Mouse (Mus musculus): ENCODE measurements at regions not wholly inside any gene's neighbourhood (a gene's known extent, or its start where the extent isn't known, plus 50 kb on each side); places are given as distances from the start of the nearest gene placed in this dataset.
"Not testable (repeated sequence)": the region's sequence is repeated elsewhere in the genome, so short reads cannot be mapped to it uniquely, and the experiment has no call there.

GRCm38 (mm10) chr5:148657936-148658640 lies 105.5 kb upstream of the Ubl3 start:
- Histone ChIP-seq H3K4me2 (replicated peaks) (no peak overlapping the region), H3K27me3 (no peaks in the 10 kb centered on the region), H3K27ac (no peak overlapping the region), H3K4me1 (peaks cover 6% of the 10 kb centered on the region; the same call in 1 of the 2 replicates), H3K4me3 (no peak overlapping the region), H3K9me3 (replicated peaks) (0 out of 2 replicates have a peak, but pooled peaks cover 8% of the 10 kb centered on the region), H3K9ac (no peak overlapping the region), H3K36me3 (no peaks in the 10 kb centered on the region)
- no peak for ATAC-seq (ENCODE audit: low FRiP score)
- 79% methylated on average over 4 of the region's 4 CpGs for WGBS

GRCm38 (mm10) chr5:148652525-148653243 lies 100.1 kb upstream of the Ubl3 start:
- Histone ChIP-seq H3K9ac (no peak overlapping the region), H3K4me2 (replicated peaks) (no peak overlapping the region), H3K27ac (no peak overlapping the region), H3K9me3 (replicated peaks) (no peaks in the 10 kb centered on the region), H3K36me3 (no peaks in the 10 kb centered on the region), H3K4me3 (no peak overlapping the region), H3K4me1 (no peaks in the 10 kb centered on the region; the same call in 1 of the 2 replicates), H3K27me3 (no peaks in the 10 kb centered on the region)
- ATAC-seq (ENCODE audit: low FRiP score) = no peak
- WGBS = 50% methylated on average over 7 of the region's 7 CpGs

GRCm38 (mm10) chr5:148651736-148652135 lies 99.1 kb upstream of the Ubl3 start:
- 54% methylated on average over 4 of the region's 4 CpGs for WGBS
- no peaks in the 10 kb centered on the region for H3K27me3 ChIP-seq
- H3K27ac ChIP-seq = no peak overlapping the region
- no peaks in the 10 kb centered on the region; the same call in 1 of the 2 replicates for H3K4me1 ChIP-seq
- no peaks in the 10 kb centered on the region for H3K9me3 ChIP-seq (replicated peaks)
- no peak overlapping the region for H3K4me2 ChIP-seq (replicated peaks)
- H3K36me3 ChIP-seq = no peaks in the 10 kb centered on the region
- no peak for ATAC-seq (ENCODE audit: low FRiP score)
- no peak overlapping the region for H3K9ac ChIP-seq
- H3K4me3 ChIP-seq = no peak overlapping the region

GRCm38 (mm10) chr5:148649573-148649972 lies 97.0 kb upstream of the Ubl3 start:
- not testable (repeated sequence) for ATAC-seq (ENCODE audit: low FRiP score); H3K9ac ChIP-seq

GRCm38 (mm10) chr5:148649123-148649522 lies 96.5 kb upstream of the Ubl3 start:
- Histone ChIP-seq H3K9ac (no peak overlapping the region), H3K4me2 (replicated peaks) (no peak overlapping the region), H3K36me3 (no peaks in the 10 kb centered on the region), H3K4me1 (no peaks in the 10 kb centered on the region; the same call in 1 of the 2 replicates), H3K27me3 (no peaks in the 10 kb centered on the region), H3K9me3 (replicated peaks) (no peaks in the 10 kb centered on the region), H3K27ac (no peak overlapping the region), H3K4me3 (no peak overlapping the region)
- 81% methylated on average over 9 of the region's 9 CpGs for WGBS
- no peak for ATAC-seq (ENCODE audit: low FRiP score)

More at GRCm38 (mm10) chr5:148649573-148649972, 97.0 kb upstream of the Ubl3 start:
- not testable (repeated sequence) for H3K27me3 ChIP-seq; H3K36me3 ChIP-seq; H3K4me3 ChIP-seq; H3K4me2 ChIP-seq (replicated peaks); H3K4me1 ChIP-seq; H3K27ac ChIP-seq; H3K9me3 ChIP-seq (replicated peaks)
- WGBS = 98% methylated on average over 7 of the region's 7 CpGs

GRCm38 (mm10) chr5:148647644-148648043 lies 95.1 kb upstream of the Ubl3 start:
- no peak for ATAC-seq (ENCODE audit: low FRiP score)
- no peak overlapping the region for H3K9ac ChIP-seq
- H3K4me2 ChIP-seq (replicated peaks) = no peak overlapping the region
- H3K4me3 ChIP-seq = no peak overlapping the region
- no peak overlapping the region for H3K27ac ChIP-seq
- H3K4me1 ChIP-seq = no peaks in the 10 kb centered on the region
- H3K9me3 ChIP-seq (replicated peaks) = no peaks in the 10 kb centered on the region
- 76% methylated on average over 2 of the region's 2 CpGs for WGBS
- H3K27me3 ChIP-seq = no peaks in the 10 kb centered on the region
- H3K36me3 ChIP-seq = no peaks in the 10 kb centered on the region

- H3K27me3 ChIP-seq = no peaks in the 10 kb centered on the region
- H3K4me2 ChIP-seq (replicated peaks) = no peak overlapping the region
- H3K27ac ChIP-seq = no peak overlapping the region
- no peak for ATAC-seq (ENCODE audit: low FRiP score)
- no peaks in the 10 kb centered on the region for H3K9me3 ChIP-seq (replicated peaks)
- no peak overlapping the region for H3K4me3 ChIP-seq
- WGBS = 62% methylated on average over 4 of the region's 4 CpGs
- H3K9ac ChIP-seq = no peak overlapping the region
- no peaks in the 10 kb centered on the region for H3K4me1 ChIP-seq
- no peaks in the 10 kb centered on the region for H3K36me3 ChIP-seq
Measured at GRCm38 (mm10) chr5:148645772-148646171, 93.2 kb upstream of the Ubl3 start.

- ATAC-seq (ENCODE audit: low FRiP score) = no peak
- Histone ChIP-seq H3K36me3 (no peaks in the 10 kb centered on the region), H3K27me3 (no peaks in the 10 kb centered on the region), H3K9me3 (replicated peaks) (no peaks in the 10 kb centered on the region), H3K4me1 (no peaks in the 10 kb centered on the region), H3K9ac (no peak overlapping the region), H3K4me3 (no peak overlapping the region), H3K4me2 (replicated peaks) (no peak overlapping the region), H3K27ac (no peak overlapping the region)
- WGBS = 85% methylated on average over 10 of the region's 10 CpGs
Measured at GRCm38 (mm10) chr5:148645191-148645681, 92.6 kb upstream of the Ubl3 start.

GRCm38 (mm10) chr5:148644345-148644744 lies 91.8 kb upstream of the Ubl3 start:
- no peak overlapping the region for H3K4me2 ChIP-seq (replicated peaks)
- H3K27ac ChIP-seq = no peak overlapping the region
- no peak overlapping the region for H3K4me3 ChIP-seq
- ATAC-seq (ENCODE audit: low FRiP score) = no peak
- WGBS = 90% methylated on average over 7 of the region's 7 CpGs
- no peaks in the 10 kb centered on the region for H3K36me3 ChIP-seq
- no peaks in the 10 kb centered on the region for H3K27me3 ChIP-seq
- H3K4me1 ChIP-seq = no peaks in the 10 kb centered on the region
- no peak overlapping the region for H3K9ac ChIP-seq
- no peaks in the 10 kb centered on the region for H3K9me3 ChIP-seq (replicated peaks)

GRCm38 (mm10) chr5:148641652-148642395 lies 89.2 kb upstream of the Ubl3 start:
- no peaks in the 10 kb centered on the region for H3K9me3 ChIP-seq (replicated peaks)
- H3K27me3 ChIP-seq = no peaks in the 10 kb centered on the region
- no peaks in the 10 kb centered on the region for H3K4me1 ChIP-seq
- no peak overlapping the region for H3K4me2 ChIP-seq (replicated peaks)
- ATAC-seq (ENCODE audit: low FRiP score) = no peak
- WGBS = 45% methylated on average over 15 of the region's 15 CpGs
- no peak overlapping the region for H3K4me3 ChIP-seq
- H3K36me3 ChIP-seq = no peaks in the 10 kb centered on the region
- H3K9ac ChIP-seq = no peak overlapping the region
- no peak overlapping the region for H3K27ac ChIP-seq

GRCm38 (mm10) chr5:148640523-148640922 lies 87.9 kb upstream of the Ubl3 start:
- ATAC-seq (ENCODE audit: low FRiP score) = no peak

GRCm38 (mm10) chr5:148634919-148635356 lies 82.3 kb upstream of the Ubl3 start:
- no peak for ATAC-seq (ENCODE audit: low FRiP score)
- H3K4me1 ChIP-seq = peaks cover 19% of the 10 kb centered on the region
- H3K9me3 ChIP-seq (replicated peaks) = no peaks in the 10 kb centered on the region
- no peak overlapping the region for H3K4me2 ChIP-seq (replicated peaks)
- 70% methylated on average over 11 of the region's 11 CpGs for WGBS
- no peak overlapping the region for H3K27ac ChIP-seq
- H3K36me3 ChIP-seq = no peaks in the 10 kb centered on the region
- H3K9ac ChIP-seq = no peak overlapping the region
- no peaks in the 10 kb centered on the region for H3K27me3 ChIP-seq
- no peak overlapping the region for H3K4me3 ChIP-seq

More at GRCm38 (mm10) chr5:148640523-148640922, 87.9 kb upstream of the Ubl3 start:
- Histone ChIP-seq H3K4me3 (no peak overlapping the region), H3K9me3 (replicated peaks) (no peaks in the 10 kb centered on the region), H3K36me3 (no peaks in the 10 kb centered on the region), H3K27ac (no peak overlapping the region), H3K9ac (no peak overlapping the region), H3K4me1 (no peaks in the 10 kb centered on the region), H3K4me2 (replicated peaks) (no peak overlapping the region), H3K27me3 (no peaks in the 10 kb centered on the region)
- 44% methylated on average over 14 of the region's 14 CpGs for WGBS
